Mouse (Mus musculus) induced T-regulatory cell, adult 2 months (primary cell): ENCODE results near the gene Gm136.
"Not testable (repeated sequence)": the region's sequence is repeated elsewhere in the genome, so short reads cannot be mapped to it uniquely, and the experiment has no call there.

Source experiments
- DNase-seq: peaks from one replicate; pipeline ENCODE4 v3.0.0-alpha.2; 2012; ENCODE audit warnings: low read depth

Gm136 gene

DNA sequence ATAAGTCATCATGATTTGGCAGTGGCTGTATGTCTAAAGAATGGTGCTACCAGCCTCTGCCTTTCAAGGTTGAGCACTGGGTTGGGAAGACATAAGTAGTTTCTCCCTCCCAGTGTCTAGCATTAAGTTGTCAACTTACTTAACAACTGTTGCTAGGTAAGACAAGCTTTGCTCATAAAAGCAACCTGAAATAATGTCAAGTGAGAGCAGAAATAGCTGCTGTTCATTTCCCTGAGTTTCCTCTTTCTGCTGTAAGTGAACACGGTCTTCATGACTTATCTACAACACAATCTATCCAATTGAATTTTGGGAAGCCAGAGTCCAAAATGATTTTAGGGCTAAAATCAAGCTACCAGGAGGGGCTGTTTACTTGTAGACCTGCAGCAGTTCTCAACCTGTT is at the start of gene Gm136:
Gm136 (minus strand) TSS at position 101 of the 400 bp plus-strand sequence.
- DNase-seq = no peak

- no peak for DNase-seq
Observed at GRCm38 (mm10) chr4:34801166-34802034, 45.3 kb upstream of the Gm136 start.

- no peak for DNase-seq
Observed at GRCm38 (mm10) chr4:34798005-34798404, 41.9 kb upstream of the Gm136 start.

DNA sequence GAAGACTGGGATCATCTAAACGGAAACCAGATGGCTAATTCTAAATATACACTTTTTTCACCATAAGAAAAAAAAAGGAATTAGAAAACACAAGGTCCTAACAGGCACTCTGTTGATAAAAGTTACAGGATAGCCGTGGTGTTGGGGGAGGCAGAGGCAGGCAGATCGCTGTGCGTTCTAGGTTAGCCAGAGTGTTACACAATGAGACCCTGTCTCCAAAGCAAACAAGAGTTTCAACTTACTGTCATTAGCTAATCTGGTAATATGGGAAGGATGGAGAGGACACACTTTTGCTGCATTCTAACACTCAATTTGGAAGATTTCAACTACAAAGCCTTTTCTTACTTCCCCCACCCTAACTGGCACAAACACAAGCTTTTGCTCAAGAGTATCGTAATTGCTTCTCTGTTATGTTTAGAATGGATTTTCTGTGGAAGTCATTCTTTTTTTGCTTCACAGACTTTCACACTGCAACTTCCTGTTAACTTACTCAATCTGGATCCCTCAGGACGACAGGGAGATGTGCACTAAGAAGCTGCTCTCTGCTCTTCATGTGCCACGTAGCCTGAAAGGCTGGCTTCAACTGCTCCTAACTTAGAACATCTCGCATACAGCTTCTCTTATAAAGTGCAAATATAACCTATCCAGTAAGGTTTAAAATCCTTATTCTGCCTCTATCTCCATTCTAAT is 41.4 kb upstream of the Gm136 start:
- DNase-seq = no peak

DNA sequence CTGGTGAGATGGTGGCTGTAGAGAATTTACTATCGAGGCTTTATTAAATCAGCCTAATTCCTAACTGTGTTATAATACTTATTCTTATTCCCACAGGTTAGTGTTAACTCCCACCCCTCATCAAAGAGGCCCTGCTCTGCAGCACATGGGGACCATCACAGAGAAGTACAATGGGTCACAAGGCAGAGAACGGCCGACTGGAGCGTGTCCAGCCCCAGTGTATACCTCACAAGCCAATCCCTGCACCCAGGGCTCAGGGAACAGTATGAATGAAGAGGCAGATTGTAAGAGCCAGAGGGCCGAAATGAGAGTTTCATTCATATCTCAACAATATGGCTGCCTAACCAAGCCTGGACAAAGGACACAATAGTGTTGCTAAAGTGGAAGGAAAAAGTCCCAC is 40.2 kb upstream of the Gm136 start:
- DNase-seq = no peak

DNA sequence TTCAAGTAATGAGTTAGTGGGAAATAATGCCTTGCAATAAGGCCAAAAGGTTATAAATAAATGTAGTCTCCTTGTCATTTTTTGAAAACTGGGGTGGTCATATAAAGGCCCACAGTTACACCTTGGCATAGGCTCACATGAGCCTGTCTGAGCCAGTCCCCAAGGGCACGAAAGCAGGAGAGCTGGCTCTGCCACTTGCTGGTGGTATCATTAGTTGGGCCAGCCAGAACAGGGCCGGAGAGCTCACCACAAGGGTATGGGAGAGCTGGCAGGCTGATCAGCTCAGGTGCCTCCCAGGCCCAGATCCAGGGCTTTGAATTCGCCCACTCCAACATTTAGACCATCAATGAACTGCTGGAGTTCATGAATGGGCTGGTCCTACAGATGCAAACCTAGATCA is 30.4 kb upstream of the Gm136 start:
- no peak for DNase-seq

GRCm38 (mm10) chr4:34785646-34786045 is 29.6 kb upstream of the Gm136 start:
- DNase-seq = no peak

DNA sequence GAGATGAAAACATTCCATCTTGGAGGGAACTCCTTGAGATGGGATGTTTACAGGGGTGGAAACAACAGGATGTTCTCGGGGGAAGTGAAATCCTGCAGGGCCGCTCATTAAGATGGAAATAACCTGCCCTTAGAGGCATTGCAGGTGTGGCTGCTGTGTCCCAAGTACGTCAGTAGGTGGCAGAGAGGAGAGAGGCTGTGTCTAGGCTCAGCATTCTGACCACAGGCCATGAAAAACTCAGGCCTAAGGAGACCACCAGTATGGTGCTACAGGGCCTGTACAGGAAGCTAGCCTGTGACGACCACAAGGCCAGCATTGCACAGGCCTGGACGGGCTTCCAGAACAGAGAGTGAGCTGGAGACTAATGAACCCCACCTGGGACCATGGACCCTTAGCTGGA is 28.8 kb upstream of the Gm136 start:
- peak; percentile 32 for DNase-seq

GRCm38 (mm10) chr4:34782730-34783129 is 26.7 kb upstream of the Gm136 start:
- peak; percentile 47 for DNase-seq

GRCm38 (mm10) chr4:34777677-34778527 is 21.8 kb upstream of the Gm136 start, which contains the start of gene Smim8:
Gene Smim8, minus strand, starts transcription at chr4:34778423.
- peak; percentile 96 for DNase-seq

GRCm38 (mm10) chr4:34771652-34772371 is 15.7 kb upstream of the Gm136 start:
- DNase-seq = no peak

DNA sequence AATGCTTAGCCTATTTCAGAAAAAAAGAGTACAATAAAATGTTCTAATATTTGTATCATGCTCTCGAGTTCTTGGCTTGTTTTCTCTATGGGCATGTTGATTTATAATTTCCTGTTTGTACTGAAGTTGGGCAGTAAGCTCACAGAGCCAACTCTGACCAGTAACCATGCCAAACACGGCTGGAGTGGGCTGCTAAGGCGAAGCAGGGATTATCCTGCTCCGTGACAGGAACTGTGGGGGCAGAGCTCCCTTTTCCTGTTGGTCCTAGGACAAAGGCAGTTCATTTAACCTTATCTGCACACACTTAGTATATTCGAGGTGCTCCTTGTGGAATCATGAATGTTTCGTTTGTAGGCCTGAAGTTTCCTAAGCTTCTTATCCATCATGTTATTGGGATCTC is 6.8 kb downstream of the Gm136 start:
- no peak for DNase-seq

DNA sequence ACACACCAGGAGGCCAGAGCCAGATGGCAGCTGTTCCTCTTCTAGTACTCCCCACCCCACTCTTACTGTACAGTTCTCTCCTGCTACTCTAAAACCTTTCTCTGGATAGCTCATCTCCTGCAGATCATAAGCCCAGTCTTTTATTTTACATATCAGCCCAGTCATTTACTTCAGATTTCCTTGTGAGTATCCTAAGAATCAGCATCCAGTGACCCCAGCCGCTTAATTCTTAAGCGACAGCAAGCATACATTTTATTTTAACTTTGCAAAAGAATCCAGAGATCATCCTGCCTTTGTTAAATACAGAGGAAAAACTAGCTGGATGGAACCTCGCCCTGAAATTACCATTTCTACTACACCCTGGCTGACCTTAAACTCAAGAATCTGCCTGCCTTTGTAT is 21.6 kb downstream of the Gm136 start:
- DNase-seq = no peak

DNA sequence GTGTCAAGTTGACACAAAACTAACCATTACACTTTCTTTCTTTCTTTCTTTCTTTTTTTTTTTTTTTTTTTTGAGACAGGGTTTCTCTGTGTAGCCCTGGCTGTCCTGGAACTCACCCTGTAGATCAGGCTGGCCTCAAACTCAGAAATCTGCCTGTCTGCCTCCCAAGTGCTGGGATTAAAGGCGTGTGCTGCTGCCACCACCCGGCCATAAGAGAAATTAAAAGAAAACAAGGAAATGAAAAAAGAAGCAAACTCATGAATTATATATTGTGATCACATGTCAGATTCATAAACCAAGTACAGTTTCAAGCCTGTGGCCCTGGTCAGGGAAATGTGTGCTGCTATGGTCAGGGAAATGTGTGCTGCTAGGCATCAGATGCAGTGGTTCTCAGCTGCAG is 22.6 kb downstream of the Gm136 start:
- DNase-seq = peak; percentile 17

DNA sequence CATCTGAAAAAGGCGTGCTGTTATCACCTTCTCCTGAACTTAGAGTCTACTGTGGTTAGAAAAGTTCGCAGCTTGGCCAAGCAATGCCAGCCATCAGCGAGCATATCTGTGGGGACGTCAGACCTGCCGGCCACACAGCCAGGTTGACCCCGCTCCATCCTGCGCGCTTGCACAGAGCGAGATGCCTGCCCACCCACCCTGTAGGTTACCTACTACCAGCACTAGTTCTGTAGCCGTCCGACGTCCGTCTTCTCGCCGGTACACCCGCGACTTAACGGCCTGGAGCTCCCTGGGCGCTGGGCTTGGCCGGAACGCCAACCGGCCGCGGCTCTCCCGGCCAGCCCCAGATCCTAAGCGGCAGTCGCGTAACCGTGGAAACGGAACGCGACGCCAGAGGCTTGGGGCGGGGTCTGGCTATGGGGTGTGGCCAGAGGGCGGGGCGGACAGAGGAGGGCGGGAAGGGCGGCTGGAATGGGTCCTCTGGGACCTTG is 26.2 kb downstream of the Gm136 start, which contains the start of gene Cfap206:
Cfap206 (minus strand) TSS at position 356 of the 491 bp plus-strand sequence.
- peak; percentile 43 for DNase-seq

DNA sequence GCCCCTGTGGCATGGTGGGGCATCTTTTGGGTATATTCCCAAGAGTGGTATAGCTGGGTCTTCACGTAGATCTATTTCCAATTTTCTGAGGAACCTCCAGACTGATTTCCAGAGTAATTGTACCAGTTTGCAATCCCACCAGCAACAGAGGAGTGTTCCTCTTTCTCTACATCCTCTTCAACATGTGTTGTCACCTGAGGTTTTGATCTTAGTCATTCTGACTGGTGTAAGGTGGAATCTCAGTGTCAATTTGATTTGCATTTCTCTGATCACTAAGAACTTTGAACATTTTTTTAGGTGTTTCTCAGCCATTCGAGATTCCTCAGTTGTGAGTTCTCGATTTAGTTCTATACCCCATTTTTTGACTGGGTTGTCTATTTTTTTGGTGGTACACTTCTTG is 30.4 kb downstream of the Gm136 start:
- DNase-seq = not testable (repeated sequence)

DNA sequence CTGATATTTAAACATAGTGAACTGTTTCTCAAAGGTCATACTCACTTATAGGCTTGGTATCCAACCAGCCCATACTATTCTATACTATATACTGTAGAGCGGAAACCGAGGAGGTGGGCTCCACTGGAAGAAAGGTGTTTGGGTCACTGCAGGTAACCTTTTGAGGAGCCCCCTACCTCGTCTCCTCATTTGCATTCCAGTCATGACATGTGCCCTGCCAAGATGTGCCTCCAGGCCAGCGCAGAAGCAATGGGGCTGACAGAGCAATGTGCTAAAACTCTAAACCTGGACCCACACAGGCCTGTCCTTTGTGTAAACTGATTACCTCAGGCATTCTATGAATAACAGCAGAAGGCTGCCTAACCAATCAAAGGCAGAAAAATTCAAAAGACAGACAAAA is 31.8 kb downstream of the Gm136 start:
- DNase-seq = no peak

- DNase-seq = no peak
Observed at GRCm38 (mm10) chr4:34723186-34723585, 32.9 kb downstream of the Gm136 start.

DNA sequence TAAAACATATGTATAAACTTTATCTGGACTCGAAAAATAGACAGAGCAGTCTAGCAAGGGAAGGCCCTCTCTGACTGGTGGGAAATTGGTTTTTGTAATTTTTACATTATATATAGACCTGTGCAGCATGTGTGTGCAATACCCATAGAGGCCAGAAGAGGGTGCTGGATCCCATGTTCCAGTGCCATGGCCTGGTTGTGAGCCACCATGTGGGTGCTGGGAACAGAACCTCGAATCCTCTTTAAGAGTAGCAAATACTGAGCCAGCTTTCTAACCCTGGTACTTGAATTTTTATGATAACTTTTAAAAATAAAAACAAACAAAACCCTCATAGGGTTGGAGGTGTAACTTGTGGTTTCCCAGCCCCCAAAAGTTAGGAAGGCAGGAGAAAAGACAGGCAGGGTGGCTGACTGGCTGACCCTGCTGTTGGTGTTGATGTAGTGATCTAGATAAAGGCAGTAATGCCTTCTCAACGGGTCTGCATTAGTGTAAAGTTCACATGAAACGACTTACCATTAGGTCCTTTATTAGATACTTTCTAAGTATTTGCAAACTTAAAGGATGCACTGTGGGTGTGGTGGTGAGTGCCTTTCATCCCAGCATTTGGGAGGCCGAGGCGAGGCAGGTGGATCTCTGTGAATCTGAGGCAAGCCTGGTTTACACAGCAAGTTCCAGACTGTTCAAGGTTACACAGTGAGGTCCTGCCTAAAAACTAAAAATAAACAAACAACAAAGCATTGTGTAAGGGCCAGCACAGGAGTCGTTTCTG is 35.8 kb downstream of the Gm136 start:
- no peak for DNase-seq

DNA sequence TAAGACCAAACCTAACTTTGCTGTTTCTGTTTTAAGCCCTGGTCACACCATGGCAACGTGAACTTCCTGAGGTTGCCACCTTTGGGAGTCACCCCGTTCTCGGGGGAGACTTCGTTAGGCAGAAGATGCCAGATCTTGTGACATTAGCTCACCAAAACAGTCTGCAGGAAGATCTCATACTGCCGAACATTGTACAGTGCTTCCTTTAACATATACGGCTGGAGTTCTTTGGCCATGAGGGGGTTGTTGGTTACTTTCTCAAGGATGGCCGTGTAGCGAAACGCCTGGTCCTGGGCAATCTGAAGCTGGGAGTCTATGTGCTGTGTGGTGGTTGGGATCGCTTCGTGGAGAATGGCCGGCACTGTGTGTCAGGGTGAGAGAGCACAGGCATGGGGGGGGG is 36.6 kb downstream of the Gm136 start:
- DNase-seq = no peak

- no peak for DNase-seq
Observed at GRCm38 (mm10) chr4:34715062-34715461, 41.0 kb downstream of the Gm136 start.
